Mouse (Mus musculus) spleen, postnatal 10 days (tissue): ENCODE measurements at regions not wholly inside any gene's neighbourhood (a gene's known extent, or its start where the extent isn't known, plus 50 kb on each side); places are given as distances from the start of the nearest gene placed in this dataset.
A peak's percentile ranks its signal among the peaks of the same experiment; 100 is the strongest.
"Not testable (repeated sequence)": the region's sequence is repeated elsewhere in the genome, so short reads cannot be mapped to it uniquely, and the experiment has no call there.

Source experiments
- DNase-seq, 2 experiments: peaks; one replicate each; pipeline ENCODE4 v3.0.0; 2021 to 2022; ENCODE audit warnings: low spot score in 2 of 2

- DNase-seq, result peak; percentile 67 to 76
Measured at GRCm38 (mm10) chr16:3114473-3115335, 476.1 kb upstream of the Olfr161 start.

- DNase-seq, result peak; percentile 21 to 54
Measured at GRCm38 (mm10) chr16:3115336-3116112, 475.3 kb upstream of the Olfr161 start.

GRCm38 (mm10) chr16:3116113-3116511 is 474.7 kb upstream of the Olfr161 start:
- peak; percentile 37 to 51 for DNase-seq

GRCm38 (mm10) chr16:3121216-3121615 is 469.6 kb upstream of the Olfr161 start:
- DNase-seq, result not testable (repeated sequence)

GRCm38 (mm10) chr16:3122145-3122860 is 468.5 kb upstream of the Olfr161 start:
- DNase-seq, result not testable (repeated sequence)

- peak; percentile 16 to 43 for DNase-seq
Measured at GRCm38 (mm10) chr16:3122861-3123477, 467.9 kb upstream of the Olfr161 start.

GRCm38 (mm10) chr16:3127317-3127716 is 463.5 kb upstream of the Olfr161 start:
- not testable (repeated sequence) for DNase-seq
